Mouse (Mus musculus): ENCODE results near the gene Ankrd23. TPM values are rescaled to one million over a fixed set of nuclear protein-coding genes. Genes with fewer than 3 reads are reported as not detected.
A peak's percentile ranks its signal among the peaks of the same experiment; 100 is the strongest.

The Ankrd23 gene
- polyA plus RNA-seq, 1 experiment from 2014 or later: 19.4 TPM

DNA sequence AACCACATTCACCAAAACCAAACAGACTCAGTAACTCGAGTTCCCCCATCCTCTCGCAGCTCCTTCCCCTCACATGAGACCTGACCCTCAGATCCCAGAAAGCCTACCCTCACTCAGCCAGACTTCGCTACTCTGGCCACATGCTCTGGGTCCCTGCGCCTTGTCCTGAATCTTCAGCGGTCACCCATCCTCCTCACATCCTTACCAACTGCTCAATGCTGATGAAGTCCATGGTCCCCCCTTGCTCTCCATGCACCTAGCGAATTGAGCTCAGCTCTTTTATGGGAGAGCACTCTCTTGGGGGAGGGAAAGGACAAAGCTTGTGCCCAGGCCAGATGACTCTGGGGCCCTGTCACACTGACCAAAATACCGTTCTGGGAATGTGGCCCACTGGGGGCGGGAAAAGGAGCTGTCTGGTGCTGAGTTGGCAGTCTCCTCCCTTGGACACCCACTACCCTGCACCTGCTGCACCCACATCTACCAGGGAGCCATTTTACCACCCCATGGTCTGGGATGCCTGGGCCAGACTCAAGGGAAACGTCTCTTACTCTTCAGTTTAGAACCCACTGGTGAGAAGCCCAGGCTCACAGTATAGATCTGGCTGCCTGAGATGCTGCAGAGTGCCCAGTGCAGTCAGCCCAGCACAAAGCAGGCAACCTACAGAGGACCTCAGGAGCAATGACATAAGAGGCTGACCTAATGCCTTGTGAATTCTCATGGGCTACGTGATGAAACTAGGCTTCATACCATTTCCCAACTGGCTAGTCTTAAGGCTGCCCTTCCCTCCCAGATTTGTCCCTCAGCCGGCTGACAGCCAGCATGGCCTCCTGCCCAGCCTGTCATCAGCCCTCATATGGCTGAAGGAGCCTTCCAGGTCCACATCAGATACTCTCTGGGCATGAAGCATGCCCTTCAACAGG lies 946 bp downstream of the Ankrd23 start:
- Histone ChIP-seq H3K27ac (ENCODE audit: low read length) (no peak overlapping the region), H3K4me1 (ENCODE audit: control insufficient read depth, insufficient read depth, low read length) (no peaks in the 10 kb centered on the region), H3K4me3 (ENCODE audit: low read depth, low read length) (no peak overlapping the region), H3K27me3 (ENCODE audit: control insufficient read depth, insufficient read depth, low read length) (no peaks in the 10 kb centered on the region), H3K9me3 (ENCODE audit: control insufficient read depth, low read depth, low read length) (no peaks in the 10 kb centered on the region), H3K36me3 (ENCODE audit: control insufficient read depth, insufficient read depth, low read length) (peaks cover 29% of the 10 kb centered on the region), H3K4me2 (replicated peaks; ENCODE audit: low read depth, low read length) (no peak overlapping the region), H3K9ac (replicated peaks; ENCODE audit: low read depth, low read length) (no peak overlapping the region)
- ATAC-seq (ENCODE audit: insufficient number of reproducible peaks, insufficient read depth, low FRiP score, low read depth): no peak
- 80% methylated on average over 11 of the region's 11 CpGs for WGBS

DNA sequence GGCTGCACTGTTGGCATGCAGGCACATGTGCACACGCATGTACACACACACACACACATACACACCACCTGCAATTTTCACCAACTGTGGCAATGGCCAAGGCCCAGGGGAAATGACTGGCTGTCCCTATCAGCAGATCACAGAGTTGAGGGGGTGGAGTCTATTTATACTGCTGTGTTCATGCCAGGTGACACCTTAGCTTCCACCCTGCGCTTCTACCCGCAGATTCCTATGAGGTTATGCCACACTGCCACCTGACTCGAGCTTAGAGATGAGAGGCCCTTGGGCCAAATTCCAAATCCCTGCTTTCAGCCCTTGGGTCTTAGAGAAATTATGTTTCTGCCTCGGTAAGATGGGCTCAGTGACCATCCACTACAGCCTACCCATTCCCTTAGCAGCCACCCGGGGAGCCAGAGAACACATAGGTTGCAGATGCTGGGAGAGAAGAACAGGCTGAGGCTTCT lies 2.1 kb downstream of the Ankrd23 start:
- Histone ChIP-seq H3K4me2 (replicated peaks; ENCODE audit: low read depth, low read length) (no peak overlapping the region), H3K36me3 (ENCODE audit: control insufficient read depth, insufficient read depth, low read length) (peaks cover 21% of the 10 kb centered on the region), H3K9ac (replicated peaks; ENCODE audit: low read depth, low read length) (no peak overlapping the region), H3K9me3 (ENCODE audit: control insufficient read depth, low read depth, low read length) (no peaks in the 10 kb centered on the region), H3K27me3 (ENCODE audit: control insufficient read depth, insufficient read depth, low read length) (no peaks in the 10 kb centered on the region), H3K27ac (ENCODE audit: low read length) (no peak overlapping the region), H3K4me3 (ENCODE audit: low read depth, low read length) (no peak overlapping the region), H3K4me1 (ENCODE audit: control insufficient read depth, insufficient read depth, low read length) (no peaks in the 10 kb centered on the region)
- ATAC-seq (ENCODE audit: insufficient number of reproducible peaks, insufficient read depth, low FRiP score, low read depth): no peak
- WGBS: 75% methylated on average over 6 of the region's 6 CpGs

GRCm38 (mm10) chr1:36533546-36533945 lies 3.1 kb downstream of the Ankrd23 start:
- Histone ChIP-seq H3K27me3 (ENCODE audit: control insufficient read depth, insufficient read depth, low read length) (no peaks in the 10 kb centered on the region), H3K36me3 (ENCODE audit: control insufficient read depth, insufficient read depth, low read length) (peaks cover 12% of the 10 kb centered on the region), H3K9me3 (ENCODE audit: control insufficient read depth, low read depth, low read length) (no peaks in the 10 kb centered on the region), H3K9ac (replicated peaks; ENCODE audit: low read depth, low read length) (no peak overlapping the region), H3K4me2 (replicated peaks; ENCODE audit: low read depth, low read length) (no peak overlapping the region), H3K4me1 (ENCODE audit: control insufficient read depth, insufficient read depth, low read length) (no peaks in the 10 kb centered on the region), H3K27ac (ENCODE audit: low read length) (no peak overlapping the region; the same call in 1 of the 2 replicates), H3K4me3 (ENCODE audit: low read depth, low read length) (no peak overlapping the region)
- no peak for ATAC-seq (ENCODE audit: insufficient number of reproducible peaks, insufficient read depth, low FRiP score, low read depth)
- 75% methylated on average over 6 of the region's 6 CpGs for WGBS

- H3K4me2 ChIP-seq (replicated peaks; ENCODE audit: low read depth, low read length): no peak overlapping the region
- no peak for ATAC-seq (ENCODE audit: insufficient number of reproducible peaks, insufficient read depth, low FRiP score, low read depth)
- H3K27ac ChIP-seq (ENCODE audit: low read length): no peak overlapping the region
- no peak overlapping the region for H3K9ac ChIP-seq (replicated peaks; ENCODE audit: low read depth, low read length)
- H3K27me3 ChIP-seq (ENCODE audit: control insufficient read depth, insufficient read depth, low read length): no peaks in the 10 kb centered on the region
- no peaks in the 10 kb centered on the region for H3K4me1 ChIP-seq (ENCODE audit: control insufficient read depth, insufficient read depth, low read length)
- H3K36me3 ChIP-seq (ENCODE audit: control insufficient read depth, insufficient read depth, low read length): peaks cover 3% of the 10 kb centered on the region; the same call in 1 of the 2 replicates
- no peaks in the 10 kb centered on the region for H3K9me3 ChIP-seq (ENCODE audit: control insufficient read depth, low read depth, low read length)
- H3K4me3 ChIP-seq (ENCODE audit: low read depth, low read length): no peak overlapping the region
- WGBS: 89% methylated on average over 12 of the region's 12 CpGs
Observed at GRCm38 (mm10) chr1:36531461-36531860, 5.2 kb downstream of the Ankrd23 start.

DNA sequence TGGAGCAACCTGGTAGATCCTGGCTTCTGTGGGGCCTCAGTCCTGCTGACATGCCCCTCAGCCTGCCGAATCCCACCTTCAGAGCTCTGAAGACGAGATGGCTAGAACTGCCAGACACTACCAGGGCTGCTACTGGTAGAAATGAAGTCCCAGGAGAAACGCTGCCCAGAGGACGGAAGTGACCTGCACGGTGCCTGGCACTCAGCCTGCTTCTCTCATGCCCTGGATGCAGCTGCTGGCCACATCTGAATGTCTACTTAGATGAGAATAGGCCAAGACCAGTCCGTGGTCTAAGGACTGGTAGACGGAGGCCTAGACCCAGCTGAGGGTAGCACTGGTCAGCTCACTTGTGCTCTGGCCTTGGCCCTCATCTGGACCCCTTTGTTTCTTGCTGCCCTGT lies 5.7 kb downstream of the Ankrd23 start:
- Histone ChIP-seq H3K27ac (ENCODE audit: low read length) (no peak overlapping the region), H3K4me3 (ENCODE audit: low read depth, low read length) (no peak overlapping the region), H3K4me1 (ENCODE audit: control insufficient read depth, insufficient read depth, low read length) (no peaks in the 10 kb centered on the region), H3K27me3 (ENCODE audit: control insufficient read depth, insufficient read depth, low read length) (no peaks in the 10 kb centered on the region), H3K9me3 (ENCODE audit: control insufficient read depth, low read depth, low read length) (no peaks in the 10 kb centered on the region), H3K9ac (replicated peaks; ENCODE audit: low read depth, low read length) (no peak overlapping the region), H3K4me2 (replicated peaks; ENCODE audit: low read depth, low read length) (no peak overlapping the region), H3K36me3 (ENCODE audit: control insufficient read depth, insufficient read depth, low read length) (peaks cover 3% of the 10 kb centered on the region; the same call in 1 of the 2 replicates)
- 90% methylated on average over 7 of the region's 7 CpGs for WGBS
- ATAC-seq (ENCODE audit: insufficient number of reproducible peaks, insufficient read depth, low FRiP score, low read depth): no peak

DNA sequence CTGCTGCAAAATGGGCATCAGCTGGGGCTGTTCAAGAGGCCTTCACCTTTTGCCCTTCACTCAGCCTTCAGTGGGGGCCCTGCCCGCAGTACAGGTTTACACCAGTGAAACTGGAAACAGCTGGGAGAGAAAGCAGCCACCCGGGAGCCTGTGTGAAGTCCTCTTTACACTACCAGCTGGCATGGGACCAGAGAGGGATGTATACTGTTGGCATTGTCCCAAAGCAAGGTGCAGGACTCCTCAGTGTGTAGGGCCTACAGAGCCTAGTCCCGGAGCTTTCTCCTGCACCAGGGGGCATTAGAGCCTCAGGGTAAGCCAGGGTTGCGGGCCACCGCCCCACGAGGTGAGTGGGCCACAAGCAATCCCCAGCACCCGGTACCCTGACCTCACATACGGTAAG lies 6.2 kb downstream of the Ankrd23 start:
- peak; percentile 33; the same call in 1 of the 2 replicates for ATAC-seq (ENCODE audit: insufficient number of reproducible peaks, insufficient read depth, low FRiP score, low read depth)

GRCm38 (mm10) chr1:36529875-36530274 lies 6.8 kb downstream of the Ankrd23 start:
- no peak overlapping the region for H3K27ac ChIP-seq (ENCODE audit: low read length)
- no peaks in the 10 kb centered on the region for H3K4me1 ChIP-seq (ENCODE audit: control insufficient read depth, insufficient read depth, low read length)
- peaks cover 14% of the 10 kb centered on the region for H3K36me3 ChIP-seq (ENCODE audit: control insufficient read depth, insufficient read depth, low read length)
- H3K4me3 ChIP-seq (ENCODE audit: low read depth, low read length): no peak overlapping the region
- H3K9ac ChIP-seq (replicated peaks; ENCODE audit: low read depth, low read length): no peak overlapping the region
- H3K9me3 ChIP-seq (ENCODE audit: control insufficient read depth, low read depth, low read length): no peaks in the 10 kb centered on the region
- WGBS: 96% methylated on average over 4 of the region's 4 CpGs
- no peaks in the 10 kb centered on the region for H3K27me3 ChIP-seq (ENCODE audit: control insufficient read depth, insufficient read depth, low read length)
- ATAC-seq (ENCODE audit: insufficient number of reproducible peaks, insufficient read depth, low FRiP score, low read depth): no peak
- H3K4me2 ChIP-seq (replicated peaks; ENCODE audit: low read depth, low read length): no peak overlapping the region

More for the DNA sequence above, 6.2 kb downstream of the Ankrd23 start:
- Histone ChIP-seq H3K27ac (ENCODE audit: low read length) (no peak overlapping the region), H3K4me2 (replicated peaks; ENCODE audit: low read depth, low read length) (no peak overlapping the region), H3K4me3 (ENCODE audit: low read depth, low read length) (no peak overlapping the region), H3K27me3 (ENCODE audit: control insufficient read depth, insufficient read depth, low read length) (no peaks in the 10 kb centered on the region), H3K4me1 (ENCODE audit: control insufficient read depth, insufficient read depth, low read length) (no peaks in the 10 kb centered on the region), H3K36me3 (ENCODE audit: control insufficient read depth, insufficient read depth, low read length) (peaks cover 8% of the 10 kb centered on the region; the same call in 1 of the 2 replicates), H3K9ac (replicated peaks; ENCODE audit: low read depth, low read length) (no peak overlapping the region), H3K9me3 (ENCODE audit: control insufficient read depth, low read depth, low read length) (no peaks in the 10 kb centered on the region)
- WGBS: 68% methylated on average over 8 of the region's 8 CpGs

- Histone ChIP-seq H3K36me3 (ENCODE audit: control insufficient read depth, insufficient read depth, low read length) (peaks cover 15% of the 10 kb centered on the region), H3K4me1 (ENCODE audit: control insufficient read depth, insufficient read depth, low read length) (no peaks in the 10 kb centered on the region), H3K27ac (ENCODE audit: low read length) (no peak overlapping the region), H3K9me3 (ENCODE audit: control insufficient read depth, low read depth, low read length) (no peaks in the 10 kb centered on the region), H3K4me3 (ENCODE audit: low read depth, low read length) (no peak overlapping the region), H3K4me2 (replicated peaks; ENCODE audit: low read depth, low read length) (no peak overlapping the region), H3K9ac (replicated peaks; ENCODE audit: low read depth, low read length) (no peak overlapping the region), H3K27me3 (ENCODE audit: control insufficient read depth, insufficient read depth, low read length) (no peaks in the 10 kb centered on the region)
- WGBS: 88% methylated on average over 4 of the region's 4 CpGs
- ATAC-seq (ENCODE audit: insufficient number of reproducible peaks, insufficient read depth, low FRiP score, low read depth): no peak
Observed at GRCm38 (mm10) chr1:36529274-36529673, 7.4 kb downstream of the Ankrd23 start.

Measured in stomach, embryonic 14.5 days (tissue).